Mouse (Mus musculus) kidney, embryonic 15.5 days (tissue): ENCODE data around the gene Ubtd1. TPM values are rescaled to one million over a fixed set of nuclear protein-coding genes. Genes with fewer than 3 reads are reported as not detected.

Experiments
- ATAC-seq: fragments of 200-750 bp; cut with Nextera tagmentation; replicated peaks from 2 replicates; pipeline ENCODE4 v1.8.0; 2017; ENCODE audit warnings: moderate TSS enrichment; ENCODE audit not compliant: low FRiP score
- H3K27ac ChIP-seq: fragments of 300-500 bp; sonication (generic); 2 replicates; pipeline ENCODE4 v1.5.1; 2015; ENCODE audit warnings: mild to moderate bottlenecking, inconsistent platforms
- H3K27me3 ChIP-seq: fragments of 300-500 bp; sonication (generic); 2 replicates; pipeline ENCODE4 v1.6.1; 2015; ENCODE audit warnings: inconsistent platforms
- H3K36me3 ChIP-seq: fragments of 300-500 bp; sonication (generic); 2 replicates; pipeline ENCODE4 v1.6.1; 2015; ENCODE audit warnings: inconsistent platforms
- H3K4me1 ChIP-seq: fragments of 300-500 bp; sonication (generic); 2 replicates; pipeline ENCODE4 v1.6.1; 2015; ENCODE audit warnings: inconsistent platforms
- H3K4me2 ChIP-seq: fragments of 300-500 bp; sonication (generic); 2 replicates; pipeline ENCODE4 v1.6.1; 2015; ENCODE audit warnings: moderate library complexity, mild to moderate bottlenecking, inconsistent platforms
- H3K4me3 ChIP-seq: fragments of 300-500 bp; sonication (generic); replicated peaks from 2 replicates; pipeline ENCODE4 v1.5.1; 2015; ENCODE audit warnings: mild to moderate bottlenecking, inconsistent platforms
- H3K9ac ChIP-seq: fragments of 300-500 bp; sonication (generic); 2 replicates; pipeline ENCODE4 v1.6.1; 2015; ENCODE audit warnings: mild to moderate bottlenecking, inconsistent platforms
- H3K9me3 ChIP-seq: fragments of 300-500 bp; sonication (generic); replicated peaks from 2 replicates; pipeline ENCODE4 v1.6.1; 2016; ENCODE audit warnings: inconsistent platforms
- WGBS: fragments of 180-500 bp; shearing (Covaris S2); methylation state at CpG from one replicate; pipeline ENCODE4 v1.1.7; 2015; ENCODE audit warnings: mixed read lengths; 5-methylcytosine and 5-hydroxymethylcytosine counted together
- polyA plus RNA-seq: library from polyadenylated mRNA; unstranded; fragments of >200 nt; fragmentation: Nextera tagmentation; extraction: Ambion mirVana; gene quantifications from 2 replicates; pipeline ENCODE4 v1.2.1, GENCODE M21; 2015

Ubtd1 gene
- polyA plus RNA-seq, 1 experiment from 2014 or later = 32.3 TPM

DNA sequence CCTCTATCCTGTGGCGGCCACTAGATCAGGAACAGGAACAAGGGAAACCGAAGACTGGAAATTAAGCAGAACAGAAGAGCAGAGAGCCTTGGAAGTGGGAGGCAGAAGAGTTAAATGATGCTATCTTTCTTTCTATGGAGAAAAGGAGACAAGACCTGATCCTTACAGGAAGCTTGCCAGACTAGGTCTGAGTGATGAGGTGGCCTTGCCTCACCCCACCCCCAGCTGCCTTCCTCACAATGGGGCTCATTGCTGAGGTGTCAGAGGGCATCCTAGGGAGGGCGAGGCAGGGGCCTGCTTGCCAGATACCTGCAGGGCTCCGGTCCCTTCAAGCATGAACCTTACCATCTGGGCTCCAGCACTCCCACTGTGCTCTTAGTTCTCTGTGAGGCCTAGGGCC, 70.4 kb downstream of the Ubtd1 start, which contains the start of gene 4933411K16Rik:
4933411K16Rik (plus strand) TSS at position 301 of the 400 bp plus-strand sequence.
- 73% methylated on average over 4 of the region's 4 CpGs for WGBS
- 0 out of 2 replicates have a peak, but pooled peaks cover 9% of the 10 kb centered on the region for H3K4me1 ChIP-seq
- no peaks in the 10 kb centered on the region for H3K27me3 ChIP-seq
- no peak within 1 kb of the TSS for H3K4me3 ChIP-seq
- no peak within 1 kb of the TSS for H3K4me2 ChIP-seq
- no peak within 1 kb of the TSS for H3K27ac ChIP-seq
- no peak within 1 kb of the TSS for H3K9ac ChIP-seq
- ATAC-seq = no peak
- H3K36me3 ChIP-seq = no peaks in the 10 kb centered on the region
- H3K9me3 ChIP-seq = no peaks in the 10 kb centered on the region

DNA sequence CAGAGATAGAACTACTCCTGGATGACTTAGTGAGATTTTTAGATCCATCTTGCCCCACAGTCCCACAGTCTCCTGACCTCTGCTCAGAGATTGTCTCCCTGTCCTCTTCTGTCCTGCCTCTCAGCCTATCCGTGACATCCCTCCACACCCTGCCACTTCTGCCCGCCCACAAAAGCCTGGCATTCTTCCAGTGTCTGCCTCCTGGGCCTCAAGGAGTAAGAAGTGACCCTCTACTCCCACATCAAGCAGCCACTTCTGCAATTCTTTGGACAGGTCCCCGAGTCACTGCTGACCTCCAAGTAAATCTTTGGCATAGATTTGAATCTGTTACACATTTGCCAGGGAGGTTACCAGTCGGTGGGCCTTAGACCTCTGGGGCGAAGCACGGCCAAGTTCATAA, 72.7 kb downstream of the Ubtd1 start:
- no peak overlapping the region for H3K4me3 ChIP-seq
- no peak overlapping the region for H3K4me2 ChIP-seq
- H3K9ac ChIP-seq = no peak overlapping the region
- 0 out of 2 replicates have a peak overlapping the region, but pooled peaks have one; percentile 28 for H3K27ac ChIP-seq
- peak; percentile 82 for ATAC-seq
- H3K27me3 ChIP-seq = no peaks in the 10 kb centered on the region
- H3K36me3 ChIP-seq = no peaks in the 10 kb centered on the region
- 0 out of 2 replicates have a peak, but pooled peaks cover 9% of the 10 kb centered on the region for H3K4me1 ChIP-seq
- no peaks in the 10 kb centered on the region for H3K9me3 ChIP-seq
- 55% methylated on average over 6 of the region's 6 CpGs for WGBS

GRCm38 (mm10) chr19:42055881-42056280, 74.3 kb downstream of the Ubtd1 start:
- H3K9ac ChIP-seq = no peak overlapping the region
- WGBS = 48% methylated on average over 2 of the region's 2 CpGs
- no peaks in the 10 kb centered on the region for H3K27me3 ChIP-seq
- no peak overlapping the region for H3K27ac ChIP-seq
- no peak for ATAC-seq
- 0 out of 2 replicates have a peak, but pooled peaks cover 9% of the 10 kb centered on the region for H3K4me1 ChIP-seq
- no peaks in the 10 kb centered on the region for H3K9me3 ChIP-seq
- no peak overlapping the region for H3K4me2 ChIP-seq
- no peaks in the 10 kb centered on the region for H3K36me3 ChIP-seq
- H3K4me3 ChIP-seq = no peak overlapping the region

DNA sequence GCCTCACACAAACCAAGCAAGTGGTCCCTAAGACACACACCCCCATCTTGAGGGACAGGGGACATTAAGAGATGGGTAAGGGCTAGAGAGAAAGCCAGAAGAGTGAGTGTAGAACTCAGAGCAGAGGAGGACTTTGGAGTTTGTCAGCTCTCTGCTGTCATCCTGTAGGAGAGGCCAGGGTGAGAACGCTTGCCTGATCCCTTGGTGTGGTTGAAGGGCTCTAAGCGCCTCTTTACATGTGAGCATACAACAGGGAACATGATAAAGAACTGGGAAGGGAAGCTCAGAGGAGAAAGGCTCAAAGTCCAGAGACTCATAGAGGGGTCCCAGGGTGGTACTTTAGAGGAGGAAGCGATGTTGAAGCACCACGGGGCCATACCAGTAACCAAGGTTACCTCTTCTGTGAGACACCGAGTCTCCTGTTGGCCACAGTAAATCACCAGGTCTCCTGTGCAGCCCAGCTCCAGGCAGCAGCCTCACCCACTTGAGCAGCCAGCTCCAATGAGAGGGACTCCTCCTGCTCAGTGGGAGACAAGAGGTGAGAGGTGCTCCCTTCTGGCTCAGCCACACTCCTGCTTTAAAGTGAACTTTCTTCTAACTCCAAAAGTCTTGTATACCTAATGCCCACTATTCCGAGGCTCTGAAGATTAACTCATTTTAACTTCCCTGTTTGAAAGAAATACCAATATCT, 75.3 kb downstream of the Ubtd1 start:
- 0 out of 2 replicates have a peak, but pooled peaks have one; percentile 11 for ATAC-seq
- H3K36me3 ChIP-seq = no peaks in the 10 kb centered on the region
- WGBS = 62% methylated on average over 6 of the region's 6 CpGs
- no peak overlapping the region for H3K9ac ChIP-seq
- no peak overlapping the region for H3K4me3 ChIP-seq
- no peak overlapping the region for H3K4me2 ChIP-seq
- no peaks in the 10 kb centered on the region for H3K27me3 ChIP-seq
- no peaks in the 10 kb centered on the region for H3K9me3 ChIP-seq
- H3K4me1 ChIP-seq = 0 out of 2 replicates have a peak, but pooled peaks cover 9% of the 10 kb centered on the region
- no peak overlapping the region for H3K27ac ChIP-seq

DNA sequence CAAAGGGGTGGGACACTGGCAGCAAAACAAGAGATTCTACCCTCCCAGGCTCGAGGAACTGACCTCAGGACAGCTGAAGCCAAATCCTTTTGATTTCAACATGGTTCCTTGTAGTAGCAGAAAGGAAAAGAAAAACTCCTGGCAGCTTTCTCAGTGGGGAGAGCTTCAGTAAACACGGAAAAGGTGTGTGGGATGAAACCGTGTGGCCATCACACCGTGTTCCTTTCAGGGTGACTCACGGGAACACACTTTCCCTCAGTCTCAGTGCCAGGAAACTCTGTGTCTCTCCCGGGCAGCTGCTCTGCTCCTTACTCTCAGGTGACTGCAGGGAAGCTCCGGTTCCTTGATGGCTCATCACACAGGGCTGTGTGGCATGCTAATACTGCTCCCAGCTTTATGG, 76.9 kb downstream of the Ubtd1 start:
- no peak overlapping the region for H3K4me3 ChIP-seq
- no peaks in the 10 kb centered on the region for H3K27me3 ChIP-seq
- H3K9ac ChIP-seq = no peak overlapping the region
- H3K36me3 ChIP-seq = no peaks in the 10 kb centered on the region
- no peaks in the 10 kb centered on the region for H3K9me3 ChIP-seq
- H3K4me2 ChIP-seq = no peak overlapping the region
- 54% methylated on average over 7 of the region's 7 CpGs for WGBS
- H3K27ac ChIP-seq = no peak overlapping the region
- no peak for ATAC-seq
- 0 out of 2 replicates have a peak, but pooled peaks cover 6% of the 10 kb centered on the region for H3K4me1 ChIP-seq

DNA sequence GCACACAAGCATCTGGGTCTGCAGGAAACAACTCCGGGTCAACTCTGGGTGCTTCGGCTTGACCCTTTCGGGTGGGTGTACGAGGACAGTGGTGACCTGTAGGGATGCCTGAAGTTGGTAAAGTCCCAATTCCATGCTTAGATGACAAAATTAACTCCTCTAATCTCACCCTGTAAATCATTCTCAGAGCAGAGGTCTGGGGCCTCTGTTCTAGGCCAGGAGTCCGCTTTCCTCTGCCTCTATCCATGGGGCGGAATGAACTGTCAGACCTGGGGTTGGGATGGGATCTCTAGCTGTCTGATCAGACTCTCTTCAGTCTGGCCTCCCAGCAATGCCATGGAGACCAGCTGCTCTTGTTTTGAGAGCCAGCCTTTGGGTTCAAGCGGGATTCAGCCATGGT, 79.9 kb downstream of the Ubtd1 start:
- H3K27ac ChIP-seq = peak overlapping the region; percentile 45; the same call in 1 of the 2 replicates
- no peaks in the 10 kb centered on the region for H3K36me3 ChIP-seq
- no peaks in the 10 kb centered on the region for H3K9me3 ChIP-seq
- no peak overlapping the region for H3K4me3 ChIP-seq
- no peak overlapping the region for H3K9ac ChIP-seq
- ATAC-seq = peak; percentile 62; the same call in 1 of the 2 replicates
- H3K4me2 ChIP-seq = no peak overlapping the region
- H3K4me1 ChIP-seq = no peaks in the 10 kb centered on the region
- 84% methylated on average over 7 of the region's 7 CpGs for WGBS
- H3K27me3 ChIP-seq = no peaks in the 10 kb centered on the region

DNA sequence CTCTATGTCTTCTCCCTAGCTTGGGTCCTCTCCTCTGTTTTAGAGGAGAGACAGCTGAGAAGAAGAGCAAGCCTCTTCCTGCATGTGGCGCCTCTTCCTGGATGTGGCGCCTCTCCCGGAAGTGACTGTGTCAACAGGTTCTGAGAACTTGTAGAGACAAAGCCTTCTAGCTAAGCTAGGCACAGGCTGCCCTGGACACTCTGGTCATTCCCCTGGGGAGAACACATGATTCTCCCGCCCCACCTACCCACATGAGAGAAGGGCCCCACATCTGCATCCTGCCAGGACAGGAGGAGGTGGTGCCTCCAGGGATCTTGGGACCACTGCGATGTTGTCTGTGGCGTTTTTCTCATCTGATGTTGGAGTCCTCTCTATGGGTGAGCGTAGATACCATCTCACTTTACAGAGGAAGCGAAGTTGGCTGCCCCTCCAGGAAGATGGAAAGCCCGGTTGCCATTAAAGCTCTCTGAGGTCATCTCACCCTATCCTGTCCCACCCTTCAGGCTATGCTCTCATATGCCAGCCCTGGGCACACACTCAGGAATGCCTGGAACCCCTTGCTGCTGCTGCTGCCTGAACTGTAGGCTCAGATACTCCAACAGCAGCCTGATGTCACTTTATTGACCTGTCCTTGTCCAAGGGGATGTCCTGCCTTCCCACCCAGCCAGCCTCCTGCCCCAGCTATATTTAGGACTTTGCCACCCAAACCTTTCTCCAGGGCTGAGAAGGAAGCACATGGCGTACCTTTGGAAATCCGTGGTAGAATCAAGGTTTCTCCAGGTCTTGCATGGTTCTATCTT, 87.1 kb downstream of the Ubtd1 start:
- no peak overlapping the region for H3K4me2 ChIP-seq
- no peak overlapping the region for H3K9ac ChIP-seq
- no peak overlapping the region for H3K27ac ChIP-seq
- H3K36me3 ChIP-seq = no peaks in the 10 kb centered on the region
- no peak overlapping the region for H3K4me3 ChIP-seq
- 0 out of 2 replicates have a peak, but pooled peaks cover 3% of the 10 kb centered on the region for H3K4me1 ChIP-seq
- WGBS = 76% methylated on average over 11 of the region's 11 CpGs
- H3K27me3 ChIP-seq = no peaks in the 10 kb centered on the region
- ATAC-seq = 0 out of 2 replicates have a peak, but pooled peaks have one; percentile 15
- H3K9me3 ChIP-seq = no peaks in the 10 kb centered on the region; the same call in 1 of the 2 replicates

GRCm38 (mm10) chr19:42069241-42069525, 87.6 kb downstream of the Ubtd1 start:
- no peak overlapping the region for H3K9ac ChIP-seq
- no peaks in the 10 kb centered on the region; the same call in 1 of the 2 replicates for H3K9me3 ChIP-seq
- H3K27me3 ChIP-seq = no peaks in the 10 kb centered on the region
- H3K4me2 ChIP-seq = no peak overlapping the region
- H3K4me1 ChIP-seq = 0 out of 2 replicates have a peak, but pooled peaks cover 3% of the 10 kb centered on the region
- 55% methylated on average over 6 of the region's 6 CpGs for WGBS
- ATAC-seq = no peak
- no peak overlapping the region for H3K27ac ChIP-seq
- H3K36me3 ChIP-seq = no peaks in the 10 kb centered on the region
- H3K4me3 ChIP-seq = no peak overlapping the region

DNA sequence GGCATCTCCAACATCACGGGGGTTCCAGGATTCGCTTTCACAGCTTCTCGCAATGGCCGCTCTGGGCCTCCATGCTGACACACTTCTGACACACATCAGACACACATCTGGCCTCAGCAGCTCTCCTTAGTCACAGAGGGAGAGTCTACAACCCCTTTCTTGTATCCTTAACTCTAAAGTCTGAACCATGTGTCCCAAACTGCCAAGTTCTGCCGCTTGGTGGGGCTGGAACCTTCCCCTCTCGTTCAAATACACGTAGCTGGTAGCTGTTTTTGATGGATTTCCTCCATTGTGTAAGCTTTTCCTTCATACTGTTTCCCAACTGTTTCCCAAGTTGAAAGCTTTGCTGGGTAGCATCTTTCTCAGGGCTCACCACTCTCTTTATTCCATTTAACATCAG, 89.7 kb downstream of the Ubtd1 start:
- H3K27me3 ChIP-seq = no peaks in the 10 kb centered on the region
- ATAC-seq = no peak
- H3K4me2 ChIP-seq = no peak overlapping the region
- no peak overlapping the region for H3K9ac ChIP-seq
- H3K9me3 ChIP-seq = no peaks in the 10 kb centered on the region; the same call in 1 of the 2 replicates
- H3K27ac ChIP-seq = no peak overlapping the region
- WGBS = 78% methylated on average over 7 of the region's 7 CpGs
- no peak overlapping the region for H3K4me3 ChIP-seq
- H3K4me1 ChIP-seq = 0 out of 2 replicates have a peak, but pooled peaks cover 3% of the 10 kb centered on the region
- H3K36me3 ChIP-seq = peaks cover 15% of the 10 kb centered on the region

- Histone ChIP-seq H3K9ac (no peak overlapping the region), H3K4me2 (no peak overlapping the region), H3K4me3 (no peak overlapping the region), H3K9me3 (no peaks in the 10 kb centered on the region; the same call in 1 of the 2 replicates), H3K27me3 (no peaks in the 10 kb centered on the region), H3K4me1 (0 out of 2 replicates have a peak, but pooled peaks cover 3% of the 10 kb centered on the region), H3K27ac (no peak overlapping the region), H3K36me3 (peaks cover 22% of the 10 kb centered on the region)
- WGBS = 82% methylated on average over 15 of the region's 15 CpGs
- 0 out of 2 replicates have a peak, but pooled peaks have one; percentile 47 for ATAC-seq
Observed at GRCm38 (mm10) chr19:42071886-42072608, 90.5 kb downstream of the Ubtd1 start.

DNA sequence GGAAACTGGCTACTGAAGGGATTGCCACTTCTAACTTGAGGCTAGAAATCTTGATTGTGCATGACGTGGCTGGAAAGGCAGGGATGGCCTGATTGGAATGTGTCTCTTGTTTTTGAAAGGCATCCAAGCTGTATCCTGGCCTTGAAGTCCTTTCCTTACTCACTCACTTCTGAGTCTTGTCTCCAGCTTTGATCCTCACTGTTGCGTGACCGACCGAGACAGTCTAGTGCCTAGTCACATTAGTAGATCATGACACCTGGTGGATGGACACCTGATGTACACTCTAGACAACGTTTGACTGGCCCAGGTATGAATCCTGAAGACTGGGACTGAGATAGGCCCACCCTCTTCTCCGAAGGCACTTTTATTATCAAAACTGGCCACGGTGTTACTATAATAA, 91.2 kb downstream of the Ubtd1 start:
- 69% methylated on average over 7 of the region's 7 CpGs for WGBS
- ATAC-seq = no peak; the same call in 1 of the 2 replicates
- H3K4me3 ChIP-seq = no peak overlapping the region

More for the DNA sequence above, 91.2 kb downstream of the Ubtd1 start:
- Histone ChIP-seq H3K9me3 (no peaks in the 10 kb centered on the region; the same call in 1 of the 2 replicates), H3K27ac (no peak overlapping the region), H3K4me2 (no peak overlapping the region), H3K4me1 (0 out of 2 replicates have a peak, but pooled peaks cover 3% of the 10 kb centered on the region), H3K27me3 (no peaks in the 10 kb centered on the region), H3K9ac (no peak overlapping the region), H3K36me3 (peaks cover 27% of the 10 kb centered on the region)
